Mouse (Mus musculus) gastrocnemius, postnatal 4 days (tissue): ENCODE results near the gene Adam12. TPM values are rescaled to one million over a fixed set of nuclear protein-coding genes. Genes with fewer than 3 reads are reported as not detected.
"Not testable (repeated sequence)": the region's sequence is repeated elsewhere in the genome, so short reads cannot be mapped to it uniquely, and the experiment has no call there.

Source experiments
- DNase-seq, 2 experiments: peaks; one replicate each; pipeline ENCODE4 v3.0.0; 2021 to 2022; ENCODE audit warnings: low spot score in 2 of 2, mixed read lengths in 2 of 2
- total RNA-seq, 2 experiments: library from RNA; stranded (reverse); gene quantifications; 2 replicates each; pipeline ENCODE4 v1.2.3; 2021

Adam12 gene
- total RNA-seq, 2 experiments from 2014 or later, result 39.4 to 41.8 TPM

DNA sequence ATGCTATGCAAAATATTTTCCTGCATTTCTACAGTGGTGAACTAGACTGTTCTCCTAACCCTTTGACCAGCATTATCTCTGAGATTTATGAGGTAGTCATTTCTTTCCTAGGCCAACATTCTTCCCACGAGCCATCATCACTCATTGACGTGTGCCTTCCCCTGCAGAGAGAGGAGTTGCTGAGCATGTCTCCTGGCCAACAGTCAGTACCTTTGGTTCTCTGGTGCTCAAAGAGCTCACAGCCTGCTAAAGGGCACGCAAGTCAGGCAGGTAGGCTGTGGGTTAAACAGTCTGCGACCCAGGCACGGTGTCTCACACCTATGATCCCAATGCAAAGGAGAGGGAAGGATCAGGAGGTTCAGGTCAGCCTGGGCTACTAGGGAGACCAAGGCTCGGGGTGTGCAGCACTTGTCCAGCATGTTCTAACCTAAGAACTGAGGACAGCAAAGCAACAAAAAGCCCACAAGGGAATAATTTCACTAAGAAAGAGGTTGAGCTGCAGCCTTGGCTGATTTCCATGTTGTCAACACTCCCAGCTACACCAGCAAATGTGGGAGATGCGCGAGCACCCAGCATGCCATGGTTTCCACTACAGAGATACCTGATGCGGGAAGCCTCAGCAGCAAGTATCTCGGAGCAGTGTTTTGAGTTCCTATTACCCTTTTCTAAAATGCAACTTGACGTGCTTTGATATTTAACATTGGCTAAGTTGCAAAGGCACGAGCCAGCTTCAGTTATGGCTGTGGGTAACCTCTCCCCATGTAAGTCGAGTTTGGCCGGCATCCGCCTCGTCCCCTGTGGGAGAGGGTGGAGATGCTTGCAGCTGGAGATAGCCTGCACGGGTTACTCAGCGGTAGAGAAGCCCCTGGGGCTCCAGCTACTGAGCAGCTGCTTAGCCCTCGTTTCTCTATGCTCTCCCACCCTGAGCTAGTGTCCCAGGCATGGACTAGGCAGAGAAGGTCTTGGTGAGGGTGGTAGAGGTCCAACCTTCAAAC lies 342.7 kb downstream of the Adam12 start:
- DNase-seq, result peak; percentile 53 to 64

DNA sequence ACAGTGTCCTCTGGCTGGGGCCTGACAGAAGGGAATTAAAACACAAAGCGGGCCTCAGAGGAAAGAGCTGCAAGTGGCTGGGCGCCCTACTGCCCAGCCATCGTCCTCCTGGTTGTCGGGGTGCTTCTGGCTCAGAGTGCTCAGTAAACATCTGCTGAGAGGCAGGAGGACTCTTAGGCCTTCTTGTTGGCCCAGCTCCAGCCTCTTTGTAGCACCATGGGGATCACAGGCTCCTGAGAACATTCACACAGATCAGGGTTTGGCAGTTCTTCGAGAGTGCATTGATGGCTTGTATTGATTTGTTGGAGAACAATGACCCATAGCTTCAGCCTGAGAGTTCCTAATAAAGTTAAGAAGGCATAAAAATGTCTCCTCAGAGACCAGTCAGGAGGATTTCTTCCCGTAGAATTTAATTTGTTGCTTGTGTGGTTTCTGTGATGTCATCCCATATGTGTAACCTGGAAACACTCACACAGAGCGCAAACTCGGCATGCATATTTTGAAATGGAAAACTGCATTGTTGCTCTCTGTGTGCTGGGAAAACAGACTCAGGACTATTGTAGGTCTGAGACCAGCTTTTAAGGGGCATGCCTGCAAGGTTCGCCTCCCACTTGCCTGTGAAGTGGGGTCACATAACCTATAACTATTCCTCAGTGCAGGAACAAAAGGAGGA lies 347.1 kb downstream of the Adam12 start:
- not testable (repeated sequence) for DNase-seq

DNA sequence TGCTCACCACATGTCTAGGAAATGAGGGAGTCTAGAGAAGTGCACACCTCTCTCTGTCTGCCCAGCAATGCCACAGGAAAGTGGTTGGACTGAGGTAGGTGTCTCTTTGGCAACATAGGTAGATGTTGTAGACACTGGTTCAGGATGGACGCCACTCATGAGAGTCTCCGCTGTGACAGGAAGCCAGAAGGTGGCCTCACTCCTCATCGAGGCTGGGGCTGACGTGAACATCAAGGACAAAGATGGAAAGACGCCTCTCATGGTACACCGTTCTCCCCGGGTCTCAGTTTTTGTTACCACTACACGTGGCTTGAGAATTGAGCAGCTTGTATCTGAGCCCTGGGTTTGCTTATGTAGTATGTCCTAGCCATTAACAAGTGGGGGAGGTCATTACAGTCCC lies 352.2 kb downstream of the Adam12 start:
- DNase-seq, result no peak

DNA sequence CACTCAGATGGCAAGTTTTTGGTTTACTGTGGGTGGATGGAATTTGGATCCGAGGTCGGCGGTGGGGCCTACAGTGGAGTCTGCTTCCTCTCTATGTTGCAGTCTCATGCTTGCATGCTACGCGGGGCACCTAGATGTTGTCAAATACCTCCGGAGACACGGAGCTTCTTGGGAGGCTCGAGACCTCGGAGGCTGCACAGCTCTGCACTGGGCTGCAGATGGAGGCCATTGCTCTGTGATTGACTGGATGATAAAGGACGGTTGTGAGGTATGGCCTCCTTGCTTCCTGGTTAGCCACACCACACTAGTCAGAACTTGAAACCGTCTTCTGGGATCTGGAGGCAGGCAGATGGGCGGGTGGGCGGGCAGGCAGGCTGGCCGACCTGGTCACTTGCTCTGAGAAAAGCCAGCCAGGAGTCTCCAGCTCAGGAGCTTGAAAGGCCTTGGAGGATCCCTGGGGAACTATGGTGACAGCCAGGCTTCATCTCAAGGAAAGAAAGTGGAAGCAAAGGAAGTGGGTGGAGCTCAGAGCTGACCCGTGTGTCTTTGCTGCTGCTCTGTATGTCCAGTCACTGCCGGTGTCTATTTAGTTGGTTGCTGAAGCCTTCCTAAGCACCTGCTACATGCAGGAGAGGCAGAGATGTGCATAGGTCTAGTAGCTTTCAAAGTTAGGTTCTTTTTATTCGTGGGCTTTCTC lies 355.2 kb downstream of the Adam12 start:
- no peak for DNase-seq

DNA sequence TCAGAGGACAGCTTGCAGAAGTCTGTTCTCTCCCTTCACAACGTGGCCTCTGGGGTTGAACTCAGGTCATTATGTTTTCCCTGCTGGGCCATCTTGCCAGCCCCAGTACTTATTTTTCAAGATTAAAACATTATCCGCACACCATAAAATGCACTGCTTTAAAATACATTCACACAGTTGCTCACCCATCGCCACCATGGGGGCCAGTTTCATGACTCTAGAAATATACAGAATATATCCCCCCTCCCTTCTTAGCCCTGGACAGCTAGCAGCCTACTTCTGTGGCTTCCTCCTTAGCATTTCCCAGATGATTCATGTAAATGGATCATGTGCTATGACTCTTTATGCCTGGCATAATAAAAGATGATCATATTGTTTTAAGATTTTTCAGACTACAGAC lies 355.8 kb downstream of the Adam12 start:
- DNase-seq, result no peak

DNA sequence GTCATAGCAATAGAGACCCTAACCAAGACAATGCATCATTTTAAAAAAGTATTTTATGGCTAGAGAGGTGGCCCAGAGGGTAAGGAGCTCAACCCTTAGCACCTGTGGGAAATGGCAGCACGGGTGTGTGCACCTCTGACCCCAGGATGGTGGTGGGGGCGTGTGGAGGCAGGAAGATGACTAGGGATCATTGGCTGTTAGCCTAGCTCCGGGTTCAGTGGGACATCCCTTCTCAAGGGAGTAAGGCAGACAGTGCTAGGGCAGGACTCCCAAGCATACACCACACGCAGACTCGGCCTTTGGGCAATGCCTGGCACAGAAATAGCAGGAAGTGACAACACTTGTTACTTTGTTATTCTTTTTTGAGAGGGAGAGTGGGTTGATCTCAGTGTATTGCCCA lies 359.2 kb downstream of the Adam12 start:
- DNase-seq, result no peak

DNA sequence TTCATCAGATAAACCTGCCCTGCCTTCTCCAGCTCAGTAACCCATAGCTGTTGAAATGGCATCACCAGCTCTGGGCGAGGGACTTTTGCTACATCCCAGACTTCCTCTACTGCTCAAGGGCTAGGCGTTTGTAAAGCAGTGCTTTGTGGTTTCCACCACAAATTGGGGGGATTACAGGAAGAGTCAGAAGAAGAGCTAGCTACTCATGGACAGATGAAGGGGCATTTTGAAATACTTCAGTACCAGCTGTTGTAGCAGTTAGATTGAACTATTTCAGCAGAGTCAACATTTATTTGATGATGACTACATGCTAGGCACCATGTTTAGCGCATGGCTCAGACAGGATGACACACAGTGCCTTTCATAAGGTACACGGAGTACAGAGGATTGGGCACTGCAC lies 361.7 kb downstream of the Adam12 start:
- DNase-seq, result no peak

DNA sequence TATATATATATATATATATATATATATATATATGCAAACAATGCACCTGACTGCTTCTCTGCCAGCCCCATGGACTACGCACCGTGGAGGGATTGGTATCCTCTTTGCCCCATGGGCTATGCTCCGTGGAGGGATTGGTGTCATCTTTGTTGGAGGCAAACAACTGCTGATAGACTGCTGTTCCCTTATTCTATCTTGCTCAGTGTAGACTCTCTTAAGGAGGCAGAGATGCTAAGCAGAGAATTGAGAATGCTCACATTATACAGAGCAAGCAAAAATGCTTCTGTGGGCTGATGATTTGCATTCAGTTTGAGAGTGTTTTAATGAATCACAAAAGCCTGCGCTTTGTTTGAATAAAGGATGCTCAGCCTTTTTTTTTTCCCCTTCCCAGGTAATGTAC lies 368.3 kb downstream of the Adam12 start:
- DNase-seq, result no peak

DNA sequence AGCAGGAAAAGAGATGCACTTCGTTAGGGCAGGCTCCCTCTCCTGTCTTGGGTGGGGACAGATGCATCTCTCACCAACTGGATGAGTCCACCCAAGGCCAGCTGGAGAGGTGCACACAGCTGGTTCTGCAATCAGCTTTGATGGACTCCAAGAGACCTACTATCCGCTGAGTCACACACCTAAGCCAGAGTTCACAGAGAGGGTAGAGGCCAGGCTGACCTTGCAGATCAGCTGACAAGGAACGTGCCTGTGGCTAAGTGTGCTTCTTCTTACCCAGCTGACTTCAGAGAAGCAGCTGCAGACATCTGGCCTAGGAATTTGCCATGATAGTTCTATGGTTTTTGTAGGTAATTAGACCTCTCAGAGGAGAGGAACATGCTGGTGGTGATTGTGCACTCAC lies 368.8 kb downstream of the Adam12 start:
- DNase-seq, result no peak

DNA sequence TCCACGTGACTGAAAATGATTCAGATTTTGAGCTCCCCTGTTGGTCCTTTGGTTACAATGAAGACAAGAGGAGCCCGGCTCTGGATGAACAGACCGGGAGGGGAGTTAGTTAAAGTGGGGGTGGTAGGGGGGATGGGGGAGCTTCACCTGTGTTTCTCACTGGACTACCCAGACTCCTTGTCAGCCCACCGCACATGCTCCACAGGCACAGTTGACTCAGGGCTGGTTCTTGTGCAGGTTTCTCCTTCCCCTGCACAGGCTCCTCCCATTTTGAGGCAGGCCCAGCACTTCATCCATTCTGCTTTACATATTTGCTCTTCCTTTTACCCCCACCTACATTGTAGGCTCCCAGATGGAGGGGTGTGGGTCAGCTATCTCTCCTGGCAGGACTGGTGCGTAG lies 369.2 kb downstream of the Adam12 start:
- no peak for DNase-seq

DNA sequence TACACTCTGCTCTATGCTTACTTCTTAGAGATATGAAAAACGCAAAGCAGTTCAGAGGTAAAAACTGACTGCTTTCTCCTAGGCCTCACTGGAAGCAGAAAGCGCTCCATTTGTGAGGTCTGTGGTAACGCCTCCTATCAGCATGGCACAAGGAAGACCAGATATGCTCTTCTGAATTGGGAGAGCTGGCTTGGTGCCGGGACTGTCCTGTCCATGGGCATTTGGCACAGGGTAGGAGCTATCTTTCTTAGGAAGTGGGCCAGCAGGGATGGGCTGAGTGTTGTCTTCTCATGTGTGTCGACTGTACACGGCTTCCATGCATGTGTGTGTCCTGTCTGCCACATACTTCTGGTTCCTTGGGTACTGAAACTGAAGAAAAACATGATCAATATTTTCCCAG lies 369.7 kb downstream of the Adam12 start:
- DNase-seq, result no peak

DNA sequence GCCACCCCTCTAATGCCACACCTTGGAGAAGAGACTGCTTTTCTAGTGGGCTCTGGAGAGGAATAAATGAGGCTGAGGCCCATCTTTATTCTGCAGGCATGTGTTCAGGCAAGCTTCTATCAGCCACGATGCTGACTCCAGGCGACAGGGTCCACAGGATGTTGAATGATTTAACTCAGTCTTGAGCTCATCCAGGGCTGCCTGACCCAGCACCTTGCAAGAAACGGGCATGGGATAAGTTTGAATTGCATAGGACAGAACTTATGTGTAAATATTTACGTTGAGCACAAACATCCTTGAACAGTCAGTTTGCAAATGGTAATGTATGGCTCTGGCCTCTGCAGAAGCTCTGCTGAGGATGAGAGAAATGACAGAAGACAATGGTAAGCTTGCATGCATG lies 372.4 kb downstream of the Adam12 start:
- no peak for DNase-seq

DNA sequence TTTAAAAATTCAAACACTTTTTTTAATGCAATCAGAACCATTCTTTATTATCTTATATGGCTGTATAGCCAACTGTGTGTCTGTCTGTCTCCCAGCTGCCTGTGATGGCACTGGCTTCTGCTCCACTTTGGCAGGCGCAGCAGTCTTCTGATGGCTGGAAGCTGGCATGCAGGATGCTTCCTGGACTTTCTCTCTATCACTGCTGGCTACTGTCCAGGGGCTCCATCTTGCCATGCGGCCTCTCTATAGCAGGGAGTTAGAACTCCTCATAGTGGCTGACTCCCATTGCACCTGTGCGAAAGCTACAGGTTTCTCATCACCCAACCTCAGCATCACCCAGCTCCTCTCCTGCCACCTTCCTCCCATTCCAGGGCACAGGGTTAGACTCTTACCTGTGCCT lies 373.4 kb downstream of the Adam12 start:
- no peak for DNase-seq

DNA sequence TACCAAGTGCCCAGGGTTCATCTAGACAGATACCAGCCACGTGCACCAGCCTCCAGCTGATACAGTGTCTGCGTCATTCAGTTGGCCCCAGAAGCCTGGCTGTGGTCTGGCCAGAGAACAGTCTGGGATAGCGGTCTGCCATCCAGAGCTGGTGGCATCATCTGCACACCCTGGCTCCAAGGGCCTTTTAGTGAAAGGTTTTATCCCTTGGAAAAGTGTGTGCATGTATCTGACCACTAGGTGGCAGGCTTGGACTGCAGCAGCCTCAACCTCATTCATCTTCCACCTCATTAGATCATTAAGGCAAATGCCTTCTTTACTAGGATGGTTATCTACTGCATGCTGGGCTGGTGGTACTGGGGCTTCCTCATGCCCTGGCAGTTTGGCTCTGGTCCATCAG lies 375.7 kb downstream of the Adam12 start:
- peak; percentile 38 to 65 for DNase-seq

DNA sequence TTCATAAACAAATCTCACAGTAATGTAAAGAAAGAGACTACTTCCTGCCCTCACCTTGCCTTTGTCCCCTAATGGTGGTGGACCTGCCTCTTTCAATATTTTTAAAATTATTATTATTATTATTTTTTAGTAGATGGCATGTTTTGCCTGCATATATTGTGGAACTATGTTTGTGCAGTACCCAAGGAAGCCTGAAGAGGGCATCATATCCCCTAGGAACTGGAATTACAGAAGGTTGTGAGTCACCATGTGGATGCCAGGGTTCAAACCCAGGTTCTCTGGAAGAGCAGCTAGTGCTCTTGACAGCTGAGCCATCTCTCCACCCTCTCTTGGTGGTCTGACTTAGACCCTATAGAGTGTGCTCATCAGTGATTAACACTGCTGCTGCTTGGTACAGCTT lies 381.2 kb downstream of the Adam12 start:
- no peak for DNase-seq

DNA sequence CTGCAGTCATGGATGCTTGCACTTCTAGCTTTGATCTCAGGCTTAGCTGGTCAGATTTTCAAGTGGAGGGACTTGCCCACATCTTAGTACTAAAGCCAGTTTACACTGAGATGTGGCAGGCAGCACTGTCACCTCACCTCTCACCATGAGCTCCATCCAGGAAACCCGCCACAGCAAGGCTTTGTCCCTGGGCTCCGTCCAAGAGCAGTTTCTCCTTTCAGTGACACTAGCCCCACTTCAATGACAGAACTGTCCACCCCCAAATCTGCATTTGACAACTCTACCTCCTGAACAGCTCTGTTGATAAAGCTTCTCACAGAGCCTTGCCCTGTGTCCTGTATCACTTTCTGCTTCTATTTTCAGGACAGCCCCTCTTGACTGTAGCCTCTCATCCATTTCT lies 383.8 kb downstream of the Adam12 start:
- no peak for DNase-seq

DNA sequence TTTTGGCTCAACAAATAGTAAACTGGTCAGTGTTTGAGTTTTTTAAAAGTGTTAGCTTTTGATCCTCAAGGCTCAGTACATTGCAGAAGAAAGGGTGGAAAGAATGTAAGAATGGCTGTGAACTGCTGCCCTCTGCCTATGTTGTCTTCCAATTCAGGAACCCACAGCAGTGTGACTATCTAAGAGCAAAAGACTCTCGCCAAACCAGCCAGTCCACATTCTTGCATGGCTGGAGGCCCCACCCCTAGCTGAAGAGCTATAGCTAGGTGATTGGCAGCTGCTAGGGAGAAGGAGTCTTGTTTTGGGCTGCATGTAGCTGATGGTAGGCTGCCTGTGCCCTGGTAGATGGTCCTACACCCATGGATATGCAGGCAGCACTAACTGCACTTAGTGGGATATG lies 384.8 kb downstream of the Adam12 start:
- DNase-seq, result no peak

DNA sequence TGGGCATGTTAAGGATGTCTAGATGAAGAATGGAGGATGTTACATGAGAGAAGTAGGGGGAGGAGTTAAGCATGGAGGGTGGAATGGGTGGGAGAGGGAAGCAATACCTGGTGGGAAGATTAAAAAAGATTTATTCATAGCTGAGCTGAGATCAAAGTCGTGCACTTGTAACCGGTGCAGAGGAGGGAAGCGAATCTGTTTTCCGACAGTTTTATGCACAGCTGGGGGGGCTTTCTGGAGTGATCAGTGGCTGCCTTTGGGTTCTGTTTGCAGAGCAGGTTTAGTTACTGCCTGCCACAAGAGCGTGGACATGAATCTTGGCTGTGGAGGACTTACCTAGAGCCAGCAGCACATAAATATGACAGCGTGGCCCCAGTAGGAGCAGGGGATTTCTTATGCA lies 389.9 kb downstream of the Adam12 start:
- no peak for DNase-seq

DNA sequence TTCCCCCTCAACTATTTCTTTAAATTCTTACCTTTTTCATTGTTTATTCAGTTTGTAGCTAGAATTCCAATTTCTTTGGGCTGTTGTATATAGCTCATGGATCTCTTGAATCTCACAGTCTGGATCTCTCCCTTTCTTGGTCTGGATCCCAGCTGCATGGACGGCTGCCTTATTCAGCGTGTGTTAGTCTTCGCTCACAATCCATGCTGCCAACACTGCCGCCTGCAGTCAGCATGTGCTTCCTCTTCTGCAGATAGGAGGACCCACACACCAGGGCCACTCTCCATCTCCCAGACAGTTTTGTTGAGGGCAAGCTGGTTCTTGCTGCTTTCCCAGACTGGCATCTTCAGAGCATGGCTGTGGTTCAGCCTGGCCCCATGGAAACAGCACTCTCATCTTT lies 392.4 kb downstream of the Adam12 start:
- DNase-seq, result no peak
